Mouse (Mus musculus) embryonic facial prominence, embryonic 12.5 days (tissue): ENCODE measurements around the gene Scd1. TPM values are rescaled to one million over a fixed set of nuclear protein-coding genes. Genes with fewer than 3 reads are reported as not detected.

Experiments
- ATAC-seq: fragments of 200-750 bp; cut with Nextera tagmentation; 2 replicates; pipeline ENCODE4 v1.8.0; 2017; ENCODE audit not compliant: insufficient number of reproducible peaks, insufficient read depth, low FRiP score, low TSS enrichment
- H3K27ac ChIP-seq: fragments of 300-500 bp; sonication (generic); 2 replicates; pipeline ENCODE4 v1.5.1; 2016; ENCODE audit warnings: mild to moderate bottlenecking
- H3K27me3 ChIP-seq: fragments of 300-500 bp; sonication (generic); 2 replicates; pipeline ENCODE4 v1.6.1; 2016; ENCODE audit warnings: mild to moderate bottlenecking, moderate library complexity
- H3K36me3 ChIP-seq: fragments of 300-500 bp; sonication (generic); 2 replicates; pipeline ENCODE4 v1.6.1; 2016; ENCODE audit warnings: mild to moderate bottlenecking
- H3K4me1 ChIP-seq: fragments of 300-500 bp; sonication (generic); 2 replicates; pipeline ENCODE4 v1.6.1; 2016
- H3K4me2 ChIP-seq: fragments of 300-500 bp; sonication (generic); replicated peaks from 2 replicates; pipeline ENCODE4 v1.6.1; 2016; ENCODE audit warnings: mild to moderate bottlenecking, moderate library complexity
- H3K4me3 ChIP-seq: fragments of 300-500 bp; sonication (generic); 2 replicates; pipeline ENCODE4 v1.5.1; 2016; ENCODE audit warnings: mild to moderate bottlenecking
- H3K9ac ChIP-seq: fragments of 300-500 bp; sonication (generic); 2 replicates; pipeline ENCODE4 v1.6.1; 2016; ENCODE audit warnings: mild to moderate bottlenecking, moderate library complexity
- H3K9me3 ChIP-seq: fragments of 300-500 bp; sonication (generic); 2 replicates; pipeline ENCODE4 v1.6.1; 2016; ENCODE audit warnings: mild to moderate bottlenecking, moderate library complexity
- WGBS: fragments of 180-500 bp; shearing (Covaris S2); methylation state at CpG from one replicate; pipeline ENCODE4 v1.1.7; 2016; 5-methylcytosine and 5-hydroxymethylcytosine counted together
- polyA plus RNA-seq: library from polyadenylated mRNA; unstranded; fragments of >200 nt; fragmentation: Nextera tagmentation; extraction: Ambion mirVana; gene quantifications from 2 replicates; pipeline ENCODE4 v1.2.1, GENCODE M21; 2016

Scd1 gene
- polyA plus RNA-seq, 1 experiment from 2014 or later, result 11.6 TPM

GRCm38 (mm10) chr19:44394972-44395371, 12.7 kb downstream of the Scd1 start:
- no peaks in the 10 kb centered on the region for H3K27me3 ChIP-seq
- H3K9me3 ChIP-seq, result no peaks in the 10 kb centered on the region
- ATAC-seq, result no peak
- peaks cover 16% of the 10 kb centered on the region for H3K36me3 ChIP-seq
- H3K27ac ChIP-seq, result no peak overlapping the region
- no peak overlapping the region for H3K9ac ChIP-seq
- peaks cover 4% of the 10 kb centered on the region; the same call in 1 of the 2 replicates for H3K4me1 ChIP-seq
- 78% methylated on average over 7 of the region's 7 CpGs for WGBS
- H3K4me2 ChIP-seq, result no peak overlapping the region
- H3K4me3 ChIP-seq, result no peak overlapping the region

GRCm38 (mm10) chr19:44393962-44394422, 13.7 kb downstream of the Scd1 start:
- no peaks in the 10 kb centered on the region for H3K27me3 ChIP-seq
- peaks cover 6% of the 10 kb centered on the region; the same call in 1 of the 2 replicates for H3K36me3 ChIP-seq
- ATAC-seq, result no peak

GRCm38 (mm10) chr19:44392339-44393009, 15.2 kb downstream of the Scd1 start:
- H3K4me3 ChIP-seq, result no peak overlapping the region
- WGBS, result 77% methylated on average over 5 of the region's 5 CpGs

More at GRCm38 (mm10) chr19:44393962-44394422, 13.7 kb downstream of the Scd1 start:
- WGBS, result 73% methylated on average over 5 of the region's 5 CpGs
- peaks cover 6% of the 10 kb centered on the region; the same call in 1 of the 2 replicates for H3K4me1 ChIP-seq
- H3K27ac ChIP-seq, result no peak overlapping the region
- no peaks in the 10 kb centered on the region for H3K9me3 ChIP-seq
- no peak overlapping the region for H3K4me2 ChIP-seq
- H3K9ac ChIP-seq, result no peak overlapping the region
- H3K4me3 ChIP-seq, result no peak overlapping the region

GRCm38 (mm10) chr19:44391856-44392255, 15.8 kb downstream of the Scd1 start:
- Histone ChIP-seq H3K27ac (no peak overlapping the region), H3K4me1 (peaks cover 10% of the 10 kb centered on the region), H3K4me3 (no peak overlapping the region), H3K9ac (no peak overlapping the region), H3K36me3 (no peaks in the 10 kb centered on the region; the same call in 1 of the 2 replicates), H3K4me2 (no peak overlapping the region), H3K27me3 (no peaks in the 10 kb centered on the region), H3K9me3 (no peaks in the 10 kb centered on the region)
- no peak for ATAC-seq
- WGBS, result 88% methylated on average over 4 of the region's 4 CpGs

More at GRCm38 (mm10) chr19:44392339-44393009, 15.2 kb downstream of the Scd1 start:
- Histone ChIP-seq H3K27ac (no peak overlapping the region), H3K36me3 (peaks cover 4% of the 10 kb centered on the region; the same call in 1 of the 2 replicates), H3K4me2 (no peak overlapping the region), H3K9ac (no peak overlapping the region), H3K27me3 (no peaks in the 10 kb centered on the region), H3K4me1 (peaks cover 10% of the 10 kb centered on the region), H3K9me3 (no peaks in the 10 kb centered on the region)
- ATAC-seq, result no peak

GRCm38 (mm10) chr19:44389507-44389906, 18.2 kb downstream of the Scd1 start:
- H3K9me3 ChIP-seq, result no peaks in the 10 kb centered on the region
- no peaks in the 10 kb centered on the region for H3K27me3 ChIP-seq
- H3K36me3 ChIP-seq, result no peaks in the 10 kb centered on the region
- no peak overlapping the region for H3K4me2 ChIP-seq
- H3K27ac ChIP-seq, result peak overlapping the region; percentile 88; the same call in 1 of the 2 replicates
- H3K4me1 ChIP-seq, result peaks cover 10% of the 10 kb centered on the region
- no peak for ATAC-seq
- H3K9ac ChIP-seq, result no peak overlapping the region
- 17% methylated on average over 1 of the region's 1 CpGs for WGBS
- H3K4me3 ChIP-seq, result no peak overlapping the region

- Histone ChIP-seq H3K27me3 (no peaks in the 10 kb centered on the region), H3K4me1 (peaks cover 10% of the 10 kb centered on the region), H3K9ac (peak overlapping the region; percentile 71), H3K9me3 (no peaks in the 10 kb centered on the region), H3K36me3 (no peaks in the 10 kb centered on the region), H3K27ac (peak overlapping the region; percentile 88), H3K4me2 (peak overlapping the region; percentile 66), H3K4me3 (peak overlapping the region; percentile 54)
- WGBS, result 4% methylated on average over 41 of the region's 41 CpGs
- ATAC-seq, result peak; percentile 97
These were observed 18.9 kb downstream of the Scd1 start for GRCm38 (mm10) chr19:44388475-44389428.

GRCm38 (mm10) chr19:44387746-44388474, 19.8 kb downstream of the Scd1 start:
- H3K4me1 ChIP-seq, result peaks cover 10% of the 10 kb centered on the region
- H3K9ac ChIP-seq, result peak overlapping the region; percentile 71
- WGBS, result 21% methylated on average over 19 of the region's 19 CpGs
- peak overlapping the region; percentile 54 for H3K4me3 ChIP-seq
- H3K36me3 ChIP-seq, result no peaks in the 10 kb centered on the region
- H3K27ac ChIP-seq, result peak overlapping the region; percentile 88
- H3K4me2 ChIP-seq, result peak overlapping the region; percentile 66
- no peaks in the 10 kb centered on the region for H3K9me3 ChIP-seq
- H3K27me3 ChIP-seq, result no peaks in the 10 kb centered on the region
- ATAC-seq, result peak; percentile 59; the same call in 1 of the 2 replicates

GRCm38 (mm10) chr19:44387089-44387671, 20.5 kb downstream of the Scd1 start:
- ATAC-seq, result no peak
- Histone ChIP-seq H3K27ac (no peak overlapping the region), H3K9ac (no peak overlapping the region), H3K36me3 (no peaks in the 10 kb centered on the region), H3K27me3 (no peaks in the 10 kb centered on the region), H3K4me3 (no peak overlapping the region), H3K4me1 (peaks cover 10% of the 10 kb centered on the region), H3K4me2 (no peak overlapping the region), H3K9me3 (no peaks in the 10 kb centered on the region)
- WGBS, result 91% methylated on average over 4 of the region's 4 CpGs

- ATAC-seq, result no peak
- Histone ChIP-seq H3K4me2 (no peak overlapping the region), H3K27ac (no peak overlapping the region), H3K4me1 (peaks cover 10% of the 10 kb centered on the region), H3K27me3 (no peaks in the 10 kb centered on the region), H3K4me3 (no peak overlapping the region), H3K9ac (no peak overlapping the region), H3K9me3 (no peaks in the 10 kb centered on the region), H3K36me3 (no peaks in the 10 kb centered on the region)
- 76% methylated on average over 6 of the region's 6 CpGs for WGBS
These were observed 21.7 kb downstream of the Scd1 start for GRCm38 (mm10) chr19:44385887-44386498.

- no peak overlapping the region for H3K27ac ChIP-seq
- no peak overlapping the region for H3K9ac ChIP-seq
- peaks cover 3% of the 10 kb centered on the region for H3K4me1 ChIP-seq
- H3K9me3 ChIP-seq, result no peaks in the 10 kb centered on the region
- WGBS, result 89% methylated on average over 12 of the region's 12 CpGs
- H3K4me3 ChIP-seq, result no peak overlapping the region
- no peak overlapping the region for H3K4me2 ChIP-seq
- no peaks in the 10 kb centered on the region for H3K27me3 ChIP-seq
- no peak for ATAC-seq
- H3K36me3 ChIP-seq, result no peaks in the 10 kb centered on the region
These were observed 24.9 kb downstream of the Scd1 start for GRCm38 (mm10) chr19:44382682-44383321.
